Mouse (Mus musculus): ENCODE results near the gene AI413582. TPM values are rescaled to one million over a fixed set of nuclear protein-coding genes. Genes with fewer than 3 reads are reported as not detected.

AI413582 gene
- polyA plus RNA-seq, 1 experiment from 2014 or later = 35.3 TPM

- no peaks in the 10 kb centered on the region for H3K36me3 ChIP-seq
- H3K9ac ChIP-seq = no peak overlapping the region
- no peaks in the 10 kb centered on the region for H3K9me3 ChIP-seq (replicated peaks)
- H3K27me3 ChIP-seq = no peaks in the 10 kb centered on the region
- 1% methylated on average over 10 of the region's 10 CpGs for WGBS
- peaks cover 4% of the 10 kb centered on the region for H3K4me1 ChIP-seq
- H3K4me2 ChIP-seq (replicated peaks) = no peak overlapping the region
- H3K27ac ChIP-seq (replicated peaks) = no peak overlapping the region
- H3K4me3 ChIP-seq (replicated peaks) = no peak overlapping the region
- peak; percentile 69; the same call in 1 of the 2 replicates for ATAC-seq (ENCODE audit: insufficient number of reproducible peaks, low FRiP score, low TSS enrichment, low read depth)
Observed at GRCm38 (mm10) chr17:27534718-27535117, 30.8 kb downstream of the AI413582 start.

- Histone ChIP-seq H3K9me3 (replicated peaks) (no peaks in the 10 kb centered on the region), H3K27ac (replicated peaks) (no peak overlapping the region), H3K9ac (no peak overlapping the region), H3K36me3 (no peaks in the 10 kb centered on the region), H3K27me3 (no peaks in the 10 kb centered on the region), H3K4me1 (peaks cover 4% of the 10 kb centered on the region), H3K4me2 (replicated peaks) (no peak overlapping the region), H3K4me3 (replicated peaks) (no peak overlapping the region)
- WGBS = 85% methylated on average over 3 of the region's 3 CpGs
- no peak for ATAC-seq (ENCODE audit: insufficient number of reproducible peaks, low FRiP score, low TSS enrichment, low read depth)
Observed at GRCm38 (mm10) chr17:27533354-27533753, 32.2 kb downstream of the AI413582 start.

GRCm38 (mm10) chr17:27532095-27532494 lies 33.5 kb downstream of the AI413582 start:
- 91% methylated on average over 8 of the region's 8 CpGs for WGBS
- H3K27ac ChIP-seq (replicated peaks) = no peak overlapping the region
- H3K9me3 ChIP-seq (replicated peaks) = no peaks in the 10 kb centered on the region
- no peaks in the 10 kb centered on the region for H3K27me3 ChIP-seq
- no peak for ATAC-seq (ENCODE audit: insufficient number of reproducible peaks, low FRiP score, low TSS enrichment, low read depth)
- no peaks in the 10 kb centered on the region for H3K36me3 ChIP-seq
- H3K9ac ChIP-seq = no peak overlapping the region
- H3K4me3 ChIP-seq (replicated peaks) = no peak overlapping the region
- peaks cover 4% of the 10 kb centered on the region for H3K4me1 ChIP-seq
- no peak overlapping the region for H3K4me2 ChIP-seq (replicated peaks)

- H3K9ac ChIP-seq = no peak overlapping the region
- ATAC-seq (ENCODE audit: insufficient number of reproducible peaks, low FRiP score, low TSS enrichment, low read depth) = no peak
- H3K9me3 ChIP-seq (replicated peaks) = no peaks in the 10 kb centered on the region
- H3K27ac ChIP-seq (replicated peaks) = no peak overlapping the region
- H3K4me3 ChIP-seq (replicated peaks) = no peak overlapping the region
- no peak overlapping the region for H3K4me2 ChIP-seq (replicated peaks)
- WGBS = 47% methylated on average over 5 of the region's 5 CpGs
- H3K27me3 ChIP-seq = no peaks in the 10 kb centered on the region
- H3K4me1 ChIP-seq = no peaks in the 10 kb centered on the region
- H3K36me3 ChIP-seq = no peaks in the 10 kb centered on the region
Observed at GRCm38 (mm10) chr17:27528767-27529166, 36.8 kb downstream of the AI413582 start.

GRCm38 (mm10) chr17:27528030-27528429 lies 37.5 kb downstream of the AI413582 start:
- WGBS = 53% methylated on average over 8 of the region's 8 CpGs
- Histone ChIP-seq H3K4me3 (replicated peaks) (no peak overlapping the region), H3K27ac (replicated peaks) (no peak overlapping the region), H3K4me1 (no peaks in the 10 kb centered on the region), H3K36me3 (no peaks in the 10 kb centered on the region), H3K9ac (no peak overlapping the region), H3K27me3 (0 out of 2 replicates have a peak, but pooled peaks cover 2% of the 10 kb centered on the region), H3K4me2 (replicated peaks) (no peak overlapping the region), H3K9me3 (replicated peaks) (no peaks in the 10 kb centered on the region)
- ATAC-seq (ENCODE audit: insufficient number of reproducible peaks, low FRiP score, low TSS enrichment, low read depth) = 0 out of 2 replicates have a peak, but pooled peaks have one; percentile 62

GRCm38 (mm10) chr17:27527188-27527587 lies 38.4 kb downstream of the AI413582 start:
- no peak overlapping the region for H3K9ac ChIP-seq
- H3K27ac ChIP-seq (replicated peaks) = no peak overlapping the region
- 68% methylated on average over 6 of the region's 6 CpGs for WGBS
- H3K4me3 ChIP-seq (replicated peaks) = no peak overlapping the region
- ATAC-seq (ENCODE audit: insufficient number of reproducible peaks, low FRiP score, low TSS enrichment, low read depth) = no peak
- no peaks in the 10 kb centered on the region for H3K36me3 ChIP-seq
- no peaks in the 10 kb centered on the region for H3K9me3 ChIP-seq (replicated peaks)
- no peak overlapping the region for H3K4me2 ChIP-seq (replicated peaks)
- H3K4me1 ChIP-seq = no peaks in the 10 kb centered on the region
- peaks cover 8% of the 10 kb centered on the region; the same call in 1 of the 2 replicates for H3K27me3 ChIP-seq

- Histone ChIP-seq H3K9me3 (replicated peaks) (no peaks in the 10 kb centered on the region), H3K36me3 (no peaks in the 10 kb centered on the region), H3K27me3 (peaks cover 44% of the 10 kb centered on the region), H3K9ac (no peak overlapping the region), H3K4me1 (0 out of 2 replicates have a peak, but pooled peaks cover 5% of the 10 kb centered on the region), H3K4me3 (replicated peaks) (no peak overlapping the region), H3K27ac (replicated peaks) (no peak overlapping the region), H3K4me2 (replicated peaks) (no peak overlapping the region)
- ATAC-seq (ENCODE audit: insufficient number of reproducible peaks, low FRiP score, low TSS enrichment, low read depth) = no peak
- WGBS = 39% methylated on average over 7 of the region's 7 CpGs
Observed at GRCm38 (mm10) chr17:27523121-27523520, 42.4 kb downstream of the AI413582 start.

GRCm38 (mm10) chr17:27521303-27521702 lies 44.3 kb downstream of the AI413582 start, which contains the start of gene Grm4:
Grm4 (minus strand) TSS chr17:27521403.
- no peak within 1 kb of the TSS for H3K9ac ChIP-seq
- H3K9me3 ChIP-seq (replicated peaks) = no peaks in the 10 kb centered on the region
- no peak within 1 kb of the TSS for H3K4me3 ChIP-seq (replicated peaks)
- H3K4me2 ChIP-seq (replicated peaks) = 0 out of 2 replicates have a peak within 1 kb of the TSS, but pooled peaks have one; percentile 21
- H3K36me3 ChIP-seq = no peaks in the 10 kb centered on the region
- no peak within 1 kb of the TSS for H3K27ac ChIP-seq (replicated peaks)
- 0 out of 2 replicates have a peak, but pooled peaks cover 5% of the 10 kb centered on the region for H3K4me1 ChIP-seq
- WGBS = 67% methylated on average over 5 of the region's 5 CpGs
- H3K27me3 ChIP-seq = peaks cover 58% of the 10 kb centered on the region
- no peak for ATAC-seq (ENCODE audit: insufficient number of reproducible peaks, low FRiP score, low TSS enrichment, low read depth)

GRCm38 (mm10) chr17:27520557-27520956 lies 45.0 kb downstream of the AI413582 start:
- no peaks in the 10 kb centered on the region for H3K9me3 ChIP-seq (replicated peaks)
- 0 out of 2 replicates have a peak, but pooled peaks cover 5% of the 10 kb centered on the region for H3K4me1 ChIP-seq
- no peak overlapping the region for H3K9ac ChIP-seq
- no peaks in the 10 kb centered on the region for H3K36me3 ChIP-seq
- H3K4me2 ChIP-seq (replicated peaks) = 0 out of 2 replicates have a peak overlapping the region, but pooled peaks have one; percentile 21
- under 1% methylated on average over 27 of the region's 27 CpGs for WGBS
- H3K27ac ChIP-seq (replicated peaks) = no peak overlapping the region
- no peak for ATAC-seq (ENCODE audit: insufficient number of reproducible peaks, low FRiP score, low TSS enrichment, low read depth)
- H3K4me3 ChIP-seq (replicated peaks) = no peak overlapping the region
- peaks cover 63% of the 10 kb centered on the region for H3K27me3 ChIP-seq

- Histone ChIP-seq H3K4me1 (peaks cover 7% of the 10 kb centered on the region), H3K9ac (no peak overlapping the region), H3K27ac (replicated peaks) (no peak overlapping the region), H3K36me3 (no peaks in the 10 kb centered on the region), H3K4me3 (replicated peaks) (no peak overlapping the region), H3K27me3 (peaks cover 79% of the 10 kb centered on the region), H3K4me2 (replicated peaks) (no peak overlapping the region), H3K9me3 (replicated peaks) (no peaks in the 10 kb centered on the region)
- no peak for ATAC-seq (ENCODE audit: insufficient number of reproducible peaks, low FRiP score, low TSS enrichment, low read depth)
- WGBS = 33% methylated on average over 15 of the region's 15 CpGs
Observed at GRCm38 (mm10) chr17:27518700-27519595, 46.6 kb downstream of the AI413582 start.

GRCm38 (mm10) chr17:27518296-27518695 lies 47.3 kb downstream of the AI413582 start:
- WGBS = 16% methylated on average over 9 of the region's 9 CpGs
- H3K4me2 ChIP-seq (replicated peaks) = no peak overlapping the region
- peaks cover 13% of the 10 kb centered on the region for H3K4me1 ChIP-seq
- H3K27ac ChIP-seq (replicated peaks) = no peak overlapping the region
- H3K4me3 ChIP-seq (replicated peaks) = no peak overlapping the region
- no peaks in the 10 kb centered on the region for H3K36me3 ChIP-seq
- H3K27me3 ChIP-seq = peaks cover 85% of the 10 kb centered on the region
- H3K9me3 ChIP-seq (replicated peaks) = no peaks in the 10 kb centered on the region
- H3K9ac ChIP-seq = no peak overlapping the region
- no peak for ATAC-seq (ENCODE audit: insufficient number of reproducible peaks, low FRiP score, low TSS enrichment, low read depth)
